Mouse (Mus musculus) retina, embryonic 14.5 days (tissue): Measurements from ENCODE around the gene Shisa9.
"Not testable (repeated sequence)": the region's sequence is repeated elsewhere in the genome, so short reads cannot be mapped to it uniquely, and the experiment has no call there.

Source experiments
- DNase-seq: peaks from one replicate; pipeline ENCODE4 v3.0.0-alpha.2; 2015; ENCODE audit warnings: low spot score

The Shisa9 gene

DNA sequence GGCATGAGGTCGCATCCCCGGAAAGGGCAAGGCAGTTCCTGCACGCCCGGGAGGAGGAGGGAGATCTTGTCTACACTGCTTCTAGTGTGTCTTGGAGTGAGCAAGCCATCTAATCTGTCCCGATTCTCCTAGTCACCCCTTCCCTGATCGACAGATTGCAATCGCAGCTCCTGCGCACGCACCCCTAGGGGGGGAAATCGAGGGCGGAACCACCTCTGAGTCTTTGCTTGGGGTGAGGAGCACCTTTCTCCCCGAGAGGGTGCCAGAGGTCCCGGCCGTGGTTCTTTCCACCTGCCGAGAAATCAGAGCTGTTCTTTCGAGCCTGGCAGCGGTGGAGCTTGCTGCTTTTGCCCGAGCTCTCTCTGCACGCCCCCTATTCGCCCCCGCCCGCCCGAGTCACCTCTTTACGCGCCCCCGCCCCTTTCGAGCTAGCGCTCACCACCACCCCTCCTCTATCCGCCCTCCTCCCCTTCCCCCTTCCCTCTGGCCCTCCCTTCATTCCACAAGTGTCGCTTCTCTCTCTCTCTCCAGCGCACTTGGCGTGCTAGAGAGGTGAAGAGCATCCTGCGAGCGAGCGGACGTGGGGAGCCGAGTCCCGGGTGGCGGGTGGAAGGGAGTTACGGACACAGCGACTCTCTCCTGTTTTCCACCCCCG lies at the start of gene Shisa9:
Gene Shisa9, plus strand, starts transcription at position 498 of the 655 bp plus-strand sequence.
- DNase-seq, result peak; percentile 56

GRCm38 (mm10) chr16:11940477-11940876 lies 43.4 kb upstream of the Shisa9 start:
- peak; percentile 66 for DNase-seq

DNA sequence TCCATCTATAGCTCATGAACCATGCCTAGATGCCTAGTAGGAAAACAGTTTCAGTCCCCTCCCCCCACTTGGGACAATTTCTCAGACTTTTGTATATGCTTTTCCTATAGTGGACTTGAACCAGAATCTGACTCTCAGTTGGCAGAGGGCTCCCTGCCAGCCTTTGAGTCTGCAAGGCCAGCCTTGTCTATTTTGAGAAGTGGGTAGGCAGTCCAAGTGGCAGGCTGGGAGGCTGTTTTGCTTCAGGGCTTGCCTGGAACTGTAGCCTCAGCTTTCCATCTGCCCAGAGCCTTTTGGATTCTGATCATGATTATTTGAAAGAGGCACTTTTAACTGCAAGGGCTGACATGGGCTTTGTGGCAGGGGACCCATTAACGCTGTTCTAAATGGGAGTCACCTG lies 23.2 kb upstream of the Shisa9 start:
- DNase-seq, result no peak

DNA sequence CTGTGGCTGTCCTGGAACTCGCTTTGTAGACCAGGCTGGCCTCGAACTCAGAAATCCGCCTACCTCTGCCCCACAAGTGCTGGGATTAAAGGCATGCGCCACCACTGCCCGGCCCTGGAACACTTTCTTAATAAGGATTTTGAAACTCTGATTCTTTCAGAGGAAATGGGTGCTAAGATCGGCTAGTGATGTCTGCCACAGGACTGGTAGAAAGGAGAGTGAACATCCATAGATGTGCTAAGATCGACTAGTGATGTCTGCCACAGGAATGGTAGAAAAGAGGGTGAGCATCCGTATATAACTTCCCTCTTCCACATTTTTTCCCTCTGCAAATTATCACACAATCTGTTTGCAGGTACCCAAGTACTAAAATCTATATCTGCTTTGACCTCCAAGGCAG lies 17.9 kb upstream of the Shisa9 start:
- DNase-seq, result no peak

DNA sequence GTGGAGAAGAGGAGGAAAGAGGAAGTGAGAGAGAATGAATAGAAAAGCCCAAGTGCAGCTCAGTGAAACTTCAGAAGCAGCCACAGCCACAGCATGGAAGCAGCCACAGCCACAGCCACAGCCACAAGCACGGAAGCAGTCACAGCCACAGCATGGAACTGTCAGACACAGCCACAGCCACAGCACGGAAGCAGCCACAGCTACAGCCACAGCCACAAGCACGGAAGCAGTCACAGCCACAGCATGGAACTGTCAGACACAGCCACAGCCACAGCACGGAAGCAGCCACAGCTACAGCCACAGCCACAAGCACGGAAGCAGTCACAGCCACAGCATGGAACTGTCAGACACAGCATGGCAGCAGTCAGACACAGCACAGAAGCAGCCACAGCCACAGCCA lies 17.1 kb upstream of the Shisa9 start:
- DNase-seq, result not testable (repeated sequence)

DNA sequence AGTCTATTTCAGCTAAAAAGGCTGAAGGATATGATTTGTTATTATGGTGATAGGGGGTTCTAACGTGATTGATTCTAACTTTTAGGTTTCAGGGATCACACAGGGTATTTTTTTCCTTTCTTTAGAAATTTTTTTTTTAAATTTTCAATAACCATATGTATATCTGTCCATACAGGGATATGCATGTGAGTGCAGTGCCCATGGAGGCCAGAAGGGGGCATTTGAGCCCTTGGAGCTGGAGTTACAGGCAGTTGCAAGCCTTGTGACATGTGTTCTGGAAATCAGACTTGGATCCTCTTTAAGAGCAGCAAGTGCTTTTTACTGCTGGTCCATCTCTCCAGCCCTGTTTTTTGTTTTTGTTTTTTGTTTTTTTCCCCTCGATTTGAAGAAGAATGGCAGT lies 16.3 kb upstream of the Shisa9 start:
- no peak for DNase-seq

GRCm38 (mm10) chr16:11973707-11974106 lies 10.2 kb upstream of the Shisa9 start:
- DNase-seq, result no peak

DNA sequence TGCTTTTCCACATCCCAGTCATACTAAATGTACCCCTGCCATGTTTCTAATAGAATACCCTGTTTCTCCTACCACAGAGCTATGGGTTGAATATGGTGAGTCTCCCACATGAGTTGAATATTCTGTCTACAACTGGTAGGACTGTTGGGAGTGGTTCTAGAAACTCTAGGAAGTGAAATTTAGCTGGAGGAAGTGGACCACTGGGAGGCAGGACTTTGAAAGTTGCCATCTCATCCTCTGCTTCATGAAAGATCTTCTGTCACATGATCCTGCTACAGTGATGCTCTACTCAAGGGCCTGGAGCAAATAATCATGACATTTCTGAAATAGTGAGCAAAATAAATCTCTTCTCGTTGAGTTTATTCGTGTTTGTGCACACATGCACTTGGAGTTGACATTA lies 7.2 kb upstream of the Shisa9 start:
- DNase-seq, result no peak

GRCm38 (mm10) chr16:11980764-11981163 lies 3.1 kb upstream of the Shisa9 start:
- DNase-seq, result peak; percentile 63

- peak; percentile 22 for DNase-seq
These were observed 752 bp upstream of the Shisa9 start for GRCm38 (mm10) chr16:11983106-11983615.

DNA sequence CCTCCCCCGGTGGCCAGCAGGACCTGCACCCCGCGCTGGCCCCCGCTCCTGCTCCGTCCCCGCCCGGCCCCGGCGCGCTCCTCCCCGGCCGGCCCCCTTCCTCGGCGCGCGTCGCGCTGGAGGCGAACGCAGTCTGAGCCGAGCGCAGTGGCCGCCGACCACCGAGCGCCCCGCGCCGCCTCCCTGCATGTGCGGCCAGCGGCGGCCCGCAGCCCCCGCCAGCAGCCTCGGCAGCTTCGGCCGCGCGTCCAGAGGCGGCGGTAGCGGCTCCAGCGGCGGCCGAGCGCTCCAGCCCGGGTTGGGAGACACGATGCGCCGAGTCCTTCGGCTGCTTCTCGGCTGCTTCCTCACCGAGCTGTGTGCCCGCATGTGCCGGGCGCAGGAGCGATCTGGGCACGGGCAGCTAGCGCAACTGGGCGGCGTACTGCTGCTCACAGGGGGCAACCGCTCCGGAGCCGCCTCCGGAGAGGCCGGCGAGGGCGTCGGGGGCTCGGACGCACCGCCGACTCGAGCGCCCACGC lies 418 bp downstream of the Shisa9 start:
- peak; percentile 56 for DNase-seq

- no peak for DNase-seq
These were observed 3.1 kb downstream of the Shisa9 start for GRCm38 (mm10) chr16:11987056-11987455.

GRCm38 (mm10) chr16:12005177-12005576 lies 21.3 kb downstream of the Shisa9 start:
- DNase-seq, result no peak

DNA sequence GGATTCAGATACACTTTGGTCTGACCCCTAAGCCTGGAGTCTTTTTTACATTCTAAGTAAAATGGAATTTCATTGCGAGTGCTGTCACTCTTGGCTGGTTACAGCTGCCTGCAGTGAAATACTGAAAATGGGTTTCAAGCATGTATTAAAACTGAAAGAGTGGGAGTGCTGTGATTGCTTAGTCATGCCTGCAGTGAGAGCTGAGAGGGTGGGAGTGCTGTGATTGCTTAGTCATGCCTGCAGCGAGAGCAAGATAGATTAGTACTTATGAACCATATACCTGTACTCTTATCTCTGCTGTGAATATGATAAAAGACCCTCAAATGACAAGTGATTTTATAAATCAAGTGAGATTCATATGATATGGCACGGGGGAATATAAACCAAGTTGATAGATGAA lies 26.2 kb downstream of the Shisa9 start:
- no peak for DNase-seq

GRCm38 (mm10) chr16:12012747-12013146 lies 28.8 kb downstream of the Shisa9 start:
- DNase-seq, result no peak

- DNase-seq, result peak; percentile 3
These were observed 30.6 kb downstream of the Shisa9 start for GRCm38 (mm10) chr16:12014523-12014922.

DNA sequence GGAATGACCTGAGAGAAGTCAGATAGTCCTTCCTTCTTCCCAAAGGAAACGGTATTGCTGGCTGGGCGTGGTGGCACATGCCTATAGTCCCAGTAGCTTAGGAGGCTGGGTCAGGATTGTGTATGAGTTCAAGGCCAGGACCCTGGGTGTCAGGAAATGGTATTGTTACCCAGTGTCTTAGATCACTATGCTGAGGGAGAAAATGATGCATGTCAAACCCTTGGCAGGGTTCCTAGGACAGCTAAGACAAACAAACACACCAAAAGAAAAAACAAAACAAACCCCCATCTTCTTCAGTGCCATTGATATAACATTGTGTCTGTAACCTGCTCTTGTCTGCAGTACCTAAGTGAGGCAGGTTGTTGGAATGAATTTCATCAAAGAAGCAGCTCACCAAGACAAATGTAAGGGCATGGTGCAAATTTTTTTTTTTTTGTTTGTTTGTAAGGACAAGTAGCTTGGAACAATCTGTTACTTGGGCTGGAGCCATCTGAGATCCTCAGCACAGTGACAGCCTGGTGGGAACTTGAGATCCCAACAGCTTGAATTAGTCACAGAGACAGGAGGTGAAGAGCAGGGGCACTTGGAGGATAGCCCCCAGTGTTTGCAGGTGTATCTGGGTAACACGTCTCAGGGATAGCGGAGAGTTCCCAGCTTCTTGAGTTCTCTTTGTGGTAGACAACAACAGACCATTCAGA lies 34.2 kb downstream of the Shisa9 start:
- DNase-seq, result no peak

DNA sequence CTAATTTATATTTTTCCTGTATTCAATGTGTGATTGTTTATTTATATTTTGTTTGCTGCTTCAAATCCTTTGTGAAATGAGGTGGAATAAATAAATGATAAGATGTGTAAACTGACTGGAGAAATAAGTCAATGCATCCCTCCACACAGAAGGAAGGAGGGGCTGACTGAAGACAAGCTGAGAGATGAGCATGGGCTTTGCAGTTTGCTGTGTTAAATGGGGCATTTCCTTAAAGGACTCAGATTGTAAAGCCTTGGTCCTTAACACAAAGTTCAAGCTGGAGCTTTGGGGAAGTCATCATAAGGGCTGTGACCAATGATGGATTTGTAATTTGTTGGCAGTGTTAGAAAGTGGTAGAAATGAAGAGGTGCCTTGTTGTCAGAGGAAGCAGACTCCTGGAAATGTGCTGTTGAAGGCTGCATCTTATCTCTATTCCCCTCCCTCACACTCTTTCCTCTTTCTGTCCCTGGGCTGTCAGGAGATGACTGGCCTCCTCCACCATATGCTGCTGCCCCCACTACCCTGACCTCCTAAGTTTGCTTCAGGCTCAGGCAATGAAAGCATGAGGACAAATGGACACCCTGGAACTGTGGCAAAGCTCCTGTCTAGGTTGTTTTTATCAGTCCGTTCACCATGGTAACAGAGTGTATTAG lies 36.3 kb downstream of the Shisa9 start:
- DNase-seq, result no peak

DNA sequence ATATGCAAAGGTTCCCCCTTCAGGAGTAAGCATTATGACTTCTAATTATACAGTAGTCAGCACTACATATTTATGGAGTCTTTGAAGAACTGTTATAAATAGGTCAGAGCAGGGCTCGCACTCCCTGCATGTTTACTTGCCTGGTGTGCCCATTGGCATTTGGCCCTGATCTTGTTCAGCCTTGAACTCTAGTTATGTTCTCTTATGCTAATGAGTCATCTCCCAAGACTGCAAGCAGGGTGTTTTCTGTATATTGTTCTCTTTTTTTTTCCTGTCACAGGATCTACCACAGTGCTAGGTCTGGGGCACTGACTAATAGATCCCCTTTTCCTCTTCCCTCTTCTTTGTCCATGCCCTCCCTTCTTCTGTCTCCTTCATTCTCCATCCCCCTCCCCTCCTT lies 48.5 kb downstream of the Shisa9 start:
- DNase-seq, result no peak

GRCm38 (mm10) chr16:12034868-12035267 lies 51.0 kb downstream of the Shisa9 start:
- no peak for DNase-seq

- DNase-seq, result no peak
These were observed 51.7 kb downstream of the Shisa9 start for GRCm38 (mm10) chr16:12035626-12036025.

GRCm38 (mm10) chr16:12040935-12041334 lies 57.0 kb downstream of the Shisa9 start:
- DNase-seq, result peak; percentile 17

GRCm38 (mm10) chr16:12052051-12052450 lies 68.1 kb downstream of the Shisa9 start:
- DNase-seq, result no peak
